Mouse (Mus musculus): ENCODE measurements at regions not wholly inside any gene's neighbourhood (a gene's known extent, or its start where the extent isn't known, plus 50 kb on each side); places are given as distances from the start of the nearest gene placed in this dataset.

- Histone ChIP-seq H3ac (ENCODE audit: control insufficient read depth, insufficient read length) (no peak overlapping the region), H3K4me3 (no peak overlapping the region)
These were observed 134.3 kb upstream of the Plppr1 start for GRCm38 (mm10) chr4:48924576-48925459.

GRCm38 (mm10) chr4:48938420-48938819 is 120.7 kb upstream of the Plppr1 start:
- Histone ChIP-seq H3K4me2 (ENCODE audit: low read depth) (no peak overlapping the region), H3K79me2 (ENCODE audit: control insufficient read depth, insufficient read depth) (no peaks in the 10 kb centered on the region), H3K36me3 (ENCODE audit: control insufficient read depth, insufficient read depth) (no peaks in the 10 kb centered on the region), H3ac (ENCODE audit: control insufficient read depth, insufficient read length) (no peak overlapping the region), H3K27me3 (ENCODE audit: control insufficient read depth, insufficient read depth, insufficient read length) (no peaks in the 10 kb centered on the region), H3K4me3 (no peak overlapping the region)
- TF ChIP-seq REST (IDR thresholded peaks at IDR 0.05; ENCODE audit: insufficient read depth, insufficient read length) (no peak), SRF (IDR thresholded peaks at IDR 0.05; ENCODE audit: control insufficient read depth, insufficient read length, low read depth) (no peak)

More at GRCm38 (mm10) chr4:48924576-48925459, 134.3 kb upstream of the Plppr1 start:
- Histone ChIP-seq H3K4me2 (ENCODE audit: low read depth) (no peak overlapping the region), H3K27me3 (ENCODE audit: control insufficient read depth, insufficient read depth, insufficient read length) (no peaks in the 10 kb centered on the region), H3K36me3 (ENCODE audit: control insufficient read depth, insufficient read depth) (no peaks in the 10 kb centered on the region), H3K79me2 (ENCODE audit: control insufficient read depth, insufficient read depth) (no peaks in the 10 kb centered on the region)
- TF ChIP-seq MYOD1 (IDR thresholded peaks at IDR 0.05; ENCODE audit: control insufficient read depth in 1 of 3, insufficient read length in 2 of 3, low read depth in 2 of 3) (no peak), MYOG (IDR thresholded peaks at IDR 0.05; ENCODE audit: control insufficient read depth in 1 of 3, insufficient read depth in 1 of 3, insufficient read length in 2 of 3, low read depth in 2 of 3) (no peak), POLR2AphosphoS2 (IDR thresholded peaks at IDR 0.05; ENCODE audit: insufficient read length, low read depth) (no peak), MAX (IDR thresholded peaks at IDR 0.05; ENCODE audit: low read depth) (no peak), TCF3 (IDR thresholded peaks at IDR 0.05; ENCODE audit: insufficient read length, low read depth) (no peak), SRF (IDR thresholded peaks at IDR 0.05; ENCODE audit: control insufficient read depth, insufficient read length, low read depth) (no peak), CEBPB (IDR thresholded peaks at IDR 0.05; ENCODE audit: insufficient read depth, poor library complexity, severe bottlenecking) (no peak), TCF12 (IDR thresholded peaks at IDR 0.05; ENCODE audit: insufficient read depth, poor library complexity, severe bottlenecking) (no peak), REST (IDR thresholded peaks at IDR 0.05; ENCODE audit: insufficient read depth, insufficient read length) (no peak), POLR2A (IDR thresholded peaks at IDR 0.05; ENCODE audit: insufficient read length, low read depth) (no peak), E2F4 (IDR thresholded peaks at IDR 0.05; ENCODE audit: insufficient read depth) (no peak), USF1 (IDR thresholded peaks at IDR 0.05; ENCODE audit: low read depth) (no peak)

- Histone ChIP-seq H3K27me3 (ENCODE audit: control insufficient read depth, insufficient read depth, insufficient read length) (no peaks in the 10 kb centered on the region), H3K4me2 (ENCODE audit: low read depth) (no peak overlapping the region), H3K36me3 (ENCODE audit: control insufficient read depth, insufficient read depth) (no peaks in the 10 kb centered on the region), H3K79me2 (ENCODE audit: control insufficient read depth, insufficient read depth) (no peaks in the 10 kb centered on the region), H3ac (ENCODE audit: control insufficient read depth, insufficient read length) (no peak overlapping the region), H3K4me3 (no peak overlapping the region)
- TF ChIP-seq USF1 (IDR thresholded peaks at IDR 0.05; ENCODE audit: low read depth) (no peak), POLR2AphosphoS2 (IDR thresholded peaks at IDR 0.05; ENCODE audit: insufficient read length, low read depth) (no peak), SRF (IDR thresholded peaks at IDR 0.05; ENCODE audit: control insufficient read depth, insufficient read length, low read depth) (no peak), TCF12 (IDR thresholded peaks at IDR 0.05; ENCODE audit: insufficient read depth, poor library complexity, severe bottlenecking) (no peak), POLR2A (IDR thresholded peaks at IDR 0.05; ENCODE audit: insufficient read length, low read depth) (no peak), TCF3 (IDR thresholded peaks at IDR 0.05; ENCODE audit: insufficient read length, low read depth) (no peak), E2F4 (IDR thresholded peaks at IDR 0.05; ENCODE audit: insufficient read depth) (no peak), MAX (IDR thresholded peaks at IDR 0.05; ENCODE audit: low read depth) (no peak), MYOD1 (IDR thresholded peaks at IDR 0.05; ENCODE audit: control insufficient read depth in 1 of 3, insufficient read length in 2 of 3, low read depth in 2 of 3) (no peak), CEBPB (IDR thresholded peaks at IDR 0.05; ENCODE audit: insufficient read depth, poor library complexity, severe bottlenecking) (no peak), MYOG (IDR thresholded peaks at IDR 0.05; ENCODE audit: control insufficient read depth in 1 of 3, insufficient read depth in 1 of 3, insufficient read length in 2 of 3, low read depth in 2 of 3) (no peak)
These were observed 120.2 kb upstream of the Plppr1 start for GRCm38 (mm10) chr4:48938892-48939291.

GRCm38 (mm10) chr4:48945266-48945818 is 113.7 kb upstream of the Plppr1 start:
- H3ac ChIP-seq (ENCODE audit: control insufficient read depth, insufficient read length), result no peak overlapping the region
- H3K27me3 ChIP-seq (ENCODE audit: control insufficient read depth, insufficient read depth, insufficient read length), result no peaks in the 10 kb centered on the region
- H3K4me2 ChIP-seq (ENCODE audit: low read depth), result no peak overlapping the region
- no peaks in the 10 kb centered on the region for H3K79me2 ChIP-seq (ENCODE audit: control insufficient read depth, insufficient read depth)
- no peak overlapping the region for H3K4me3 ChIP-seq
- H3K36me3 ChIP-seq (ENCODE audit: control insufficient read depth, insufficient read depth), result no peaks in the 10 kb centered on the region
- TF ChIP-seq REST (IDR thresholded peaks at IDR 0.05; ENCODE audit: insufficient read depth, insufficient read length), result no peak
- no peak for TF ChIP-seq USF1 (IDR thresholded peaks at IDR 0.05; ENCODE audit: low read depth)
- TF ChIP-seq CEBPB (IDR thresholded peaks at IDR 0.05; ENCODE audit: insufficient read depth, poor library complexity, severe bottlenecking), result no peak
- TF ChIP-seq TCF3 (IDR thresholded peaks at IDR 0.05; ENCODE audit: insufficient read length, low read depth), result no peak
- TF ChIP-seq MAX (IDR thresholded peaks at IDR 0.05; ENCODE audit: low read depth), result no peak
- no peak for TF ChIP-seq E2F4 (IDR thresholded peaks at IDR 0.05; ENCODE audit: insufficient read depth)
- TF ChIP-seq SRF (IDR thresholded peaks at IDR 0.05; ENCODE audit: control insufficient read depth, insufficient read length, low read depth), result no peak
- TF ChIP-seq MYOG (IDR thresholded peaks at IDR 0.05; ENCODE audit: control insufficient read depth in 1 of 3, insufficient read depth in 1 of 3, insufficient read length in 2 of 3, low read depth in 2 of 3), result no peak
- TF ChIP-seq POLR2AphosphoS2 (IDR thresholded peaks at IDR 0.05; ENCODE audit: insufficient read length, low read depth), result no peak
- TF ChIP-seq MYOD1 (IDR thresholded peaks at IDR 0.05; ENCODE audit: control insufficient read depth in 1 of 3, insufficient read length in 2 of 3, low read depth in 2 of 3), result no peak
- no peak for TF ChIP-seq TCF12 (IDR thresholded peaks at IDR 0.05; ENCODE audit: insufficient read depth, poor library complexity, severe bottlenecking)
- no peak for TF ChIP-seq POLR2A (IDR thresholded peaks at IDR 0.05; ENCODE audit: insufficient read length, low read depth)

All from myocyte (in vitro differentiated cells).